Mouse (Mus musculus): ENCODE results near the gene Grid1.

DNA sequence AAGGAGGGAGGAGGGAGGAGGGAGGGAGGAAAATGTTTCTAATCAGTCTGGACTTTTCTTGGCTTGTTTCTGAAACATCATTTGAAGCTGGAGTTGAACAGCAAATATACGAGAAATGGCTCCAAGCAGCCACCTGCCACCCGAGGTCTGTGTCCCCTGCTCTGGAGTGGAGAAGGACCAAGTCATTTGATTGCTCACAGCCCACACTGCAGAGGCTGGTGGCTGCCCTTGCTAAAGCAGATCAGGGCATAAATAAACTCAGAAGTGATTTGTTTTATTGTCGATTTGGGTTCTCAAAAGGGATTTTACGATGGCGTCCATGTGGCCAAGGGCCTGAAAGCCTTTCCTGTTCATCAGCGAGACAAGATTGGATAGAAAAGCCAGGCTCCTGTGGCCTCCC lies 423.0 kb downstream of the Grid1 start:
- TF ChIP-seq CTCF (IDR thresholded peaks at IDR 0.05; ENCODE audit: insufficient read depth, low read length) = no peak
- no peak for TF ChIP-seq POLR2A (IDR thresholded peaks at IDR 0.05; ENCODE audit: borderline replicate concordance, extremely low read depth, low read depth, low read length)
